Mouse (Mus musculus) forebrain, embryonic 12.5 days (tissue): ENCODE data around the gene Naxd. TPM values are rescaled to one million over a fixed set of nuclear protein-coding genes. Genes with fewer than 3 reads are reported as not detected.
"Not testable (repeated sequence)": the region's sequence is repeated elsewhere in the genome, so short reads cannot be mapped to it uniquely, and the experiment has no call there.

Experiments
- ATAC-seq: fragments of 200-750 bp; cut with Nextera tagmentation; 2 replicates; pipeline ENCODE4 v1.8.0; 2017; ENCODE audit warnings: moderate TSS enrichment; ENCODE audit not compliant: low FRiP score
- H3K27ac ChIP-seq: fragments of 300-500 bp; sonication (generic); 2 replicates; pipeline ENCODE4 v1.5.1; 2016; ENCODE audit warnings: mild to moderate bottlenecking
- H3K27me3 ChIP-seq: fragments of 300-500 bp; sonication (generic); 2 replicates; pipeline ENCODE4 v1.6.1; 2016; ENCODE audit warnings: mild to moderate bottlenecking
- H3K36me3 ChIP-seq: fragments of 300-500 bp; sonication (generic); replicated peaks from 2 replicates; pipeline ENCODE4 v1.6.1; 2016; ENCODE audit warnings: mild to moderate bottlenecking
- H3K4me1 ChIP-seq: fragments of 300-500 bp; sonication (generic); 2 replicates; pipeline ENCODE4 v1.6.1; 2016
- H3K4me2 ChIP-seq: fragments of 300-500 bp; sonication (generic); 2 replicates; pipeline ENCODE4 v1.6.1; 2016; ENCODE audit warnings: mild to moderate bottlenecking, moderate library complexity
- H3K4me3 ChIP-seq: fragments of 300-500 bp; sonication (generic); replicated peaks from 2 replicates; pipeline ENCODE4 v1.5.1; 2016; ENCODE audit warnings: mild to moderate bottlenecking
- H3K9ac ChIP-seq: fragments of 300-500 bp; sonication (generic); 2 replicates; pipeline ENCODE4 v1.6.1; 2016; ENCODE audit warnings: mild to moderate bottlenecking
- H3K9me3 ChIP-seq: fragments of 300-500 bp; sonication (generic); 2 replicates; pipeline ENCODE4 v1.6.1; 2016
- WGBS: fragments of 180-500 bp; shearing (Covaris S2); methylation state at CpG from one replicate; pipeline ENCODE4 v1.1.7; 2016; 5-methylcytosine and 5-hydroxymethylcytosine counted together
- polyA plus RNA-seq: library from polyadenylated mRNA; unstranded; fragments of >200 nt; fragmentation: Nextera tagmentation; extraction: Ambion mirVana; gene quantifications from 2 replicates; pipeline ENCODE4 v1.2.1, GENCODE M21; 2016

Gene Naxd
- polyA plus RNA-seq, 1 experiment from 2014 or later: 127 TPM

DNA sequence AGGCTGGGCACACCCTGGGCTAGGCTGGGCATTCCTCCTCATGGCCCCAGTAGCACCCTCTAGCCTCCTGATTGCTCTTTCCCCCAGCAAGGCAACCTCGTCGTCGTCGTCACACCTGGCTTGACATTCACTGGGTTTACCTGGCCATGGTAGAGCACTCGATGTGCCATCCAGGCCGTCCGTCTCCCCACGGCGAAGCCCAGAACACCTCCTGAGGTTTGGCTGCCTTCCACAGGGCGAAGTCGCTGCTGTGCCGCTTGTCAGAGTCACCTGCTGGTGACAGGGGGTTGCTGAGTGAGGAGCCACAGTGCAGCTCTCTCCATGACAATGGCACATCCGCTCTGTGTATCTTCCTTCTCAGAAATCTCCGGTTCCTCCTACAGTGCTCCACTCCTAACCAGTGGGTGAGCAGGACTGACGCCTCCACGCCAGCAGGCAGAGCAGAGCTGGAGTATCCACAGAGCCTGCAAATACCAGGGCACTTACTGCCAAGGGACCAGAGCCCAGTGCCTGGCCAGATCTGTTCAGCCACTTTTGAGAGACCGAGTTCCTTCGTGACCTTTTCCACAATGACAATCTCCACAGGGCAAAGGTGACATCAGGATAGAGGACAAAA, 33.0 kb downstream of the Naxd start:
- no peak overlapping the region for H3K4me3 ChIP-seq
- no peaks in the 10 kb centered on the region for H3K27me3 ChIP-seq
- no peak overlapping the region for H3K27ac ChIP-seq
- H3K4me2 ChIP-seq: no peak overlapping the region
- 84% methylated on average over 18 of the region's 18 CpGs for WGBS
- peaks cover 11% of the 10 kb centered on the region for H3K4me1 ChIP-seq
- no peak overlapping the region for H3K9ac ChIP-seq
- no peaks in the 10 kb centered on the region for H3K9me3 ChIP-seq
- peaks cover 29% of the 10 kb centered on the region for H3K36me3 ChIP-seq
- ATAC-seq: no peak

DNA sequence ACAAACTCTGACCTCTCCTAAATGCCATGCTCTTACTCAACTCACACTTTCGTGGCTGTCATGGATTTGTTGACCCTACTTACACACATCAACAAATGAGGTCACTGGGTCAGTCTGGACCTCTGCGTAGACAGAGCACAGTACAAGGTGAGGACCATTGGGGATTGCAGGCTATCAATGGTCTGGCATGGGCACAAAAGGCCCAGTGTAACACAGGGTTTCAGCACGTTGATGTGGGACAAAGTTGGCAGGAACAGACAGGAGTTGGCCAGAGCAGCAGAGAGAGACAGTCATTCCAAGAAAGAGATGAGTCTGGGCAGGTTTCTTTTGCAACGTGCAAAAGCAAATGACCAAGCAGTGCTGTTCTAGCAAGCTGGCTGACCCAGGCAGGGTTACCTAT, 33.5 kb downstream of the Naxd start:
- peaks cover 11% of the 10 kb centered on the region for H3K4me1 ChIP-seq
- WGBS: 75% methylated on average over 4 of the region's 4 CpGs

DNA sequence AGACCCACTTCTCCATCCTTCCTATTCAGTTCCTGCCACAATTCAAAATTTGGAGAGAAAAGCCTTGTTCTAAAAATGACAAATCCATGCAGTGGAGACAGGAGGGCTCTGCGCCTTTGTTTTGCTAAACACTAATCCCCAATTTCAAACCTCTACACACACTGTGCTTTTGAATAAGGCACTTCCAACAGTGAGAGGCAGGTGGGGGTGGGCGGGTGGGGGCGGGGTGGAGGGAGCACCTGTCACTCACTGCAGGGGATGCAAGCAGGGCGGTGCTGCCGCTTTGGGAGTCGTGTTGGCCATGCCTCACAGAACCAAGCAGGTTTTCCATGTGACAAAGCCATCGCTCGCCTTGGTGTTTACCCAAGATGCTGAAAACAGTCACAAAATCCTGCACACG, 37.2 kb downstream of the Naxd start:
- peak overlapping the region; percentile 38 for H3K27ac ChIP-seq
- H3K4me2 ChIP-seq: 0 out of 2 replicates have a peak overlapping the region, but pooled peaks have one; percentile 1
- H3K4me3 ChIP-seq: no peak overlapping the region
- 0 out of 2 replicates have a peak, but pooled peaks have one; percentile 30 for ATAC-seq
- no peaks in the 10 kb centered on the region for H3K9me3 ChIP-seq
- WGBS: 14% methylated on average over 9 of the region's 9 CpGs
- peaks cover 35% of the 10 kb centered on the region for H3K36me3 ChIP-seq
- H3K9ac ChIP-seq: no peak overlapping the region
- peaks cover 11% of the 10 kb centered on the region for H3K4me1 ChIP-seq
- H3K27me3 ChIP-seq: no peaks in the 10 kb centered on the region

More for the DNA sequence above, 33.5 kb downstream of the Naxd start:
- no peak overlapping the region for H3K9ac ChIP-seq
- H3K36me3 ChIP-seq: peaks cover 29% of the 10 kb centered on the region
- H3K4me2 ChIP-seq: no peak overlapping the region
- H3K27ac ChIP-seq: no peak overlapping the region
- no peaks in the 10 kb centered on the region for H3K9me3 ChIP-seq
- ATAC-seq: no peak
- no peaks in the 10 kb centered on the region for H3K27me3 ChIP-seq
- H3K4me3 ChIP-seq: no peak overlapping the region

DNA sequence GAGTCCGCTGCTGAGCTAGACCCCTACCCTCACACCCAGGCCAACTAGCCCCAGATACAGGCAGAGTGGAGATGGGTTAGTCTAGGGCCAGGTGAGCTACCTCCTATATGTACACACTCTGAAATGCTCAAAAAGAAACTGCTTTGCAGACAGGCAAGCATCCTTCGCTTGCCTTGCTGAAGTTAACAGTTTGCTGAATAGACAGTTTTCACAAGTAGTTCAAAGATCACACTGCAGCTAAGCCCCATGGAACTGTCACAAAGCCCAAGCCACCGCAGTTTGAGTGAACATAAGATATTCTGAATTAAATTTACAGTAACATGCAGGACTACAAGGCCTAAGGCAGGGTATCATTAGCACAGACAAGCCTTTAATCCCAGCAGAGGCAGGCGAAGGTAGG, 41.7 kb downstream of the Naxd start:
- H3K36me3 ChIP-seq: peaks cover 43% of the 10 kb centered on the region

DNA sequence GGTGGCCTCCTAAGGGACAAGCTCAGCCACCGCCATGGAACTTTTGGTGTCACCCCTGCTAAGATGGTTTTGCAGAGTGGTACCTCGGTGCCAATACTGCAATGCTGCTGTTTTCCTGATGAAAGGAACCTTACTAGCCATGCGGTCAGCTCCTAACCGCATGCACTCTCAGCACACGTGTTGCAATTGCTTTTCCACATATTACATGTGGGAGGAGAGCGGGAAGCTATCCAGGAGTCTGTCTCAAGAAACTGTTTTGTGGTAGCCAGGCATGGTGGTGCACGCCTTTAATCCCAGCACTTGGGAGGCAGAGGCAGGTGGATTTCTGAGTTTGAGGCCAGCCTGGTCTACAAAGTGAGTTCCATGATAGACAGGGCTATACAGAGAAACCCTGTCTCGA, 42.9 kb downstream of the Naxd start:
- Histone ChIP-seq H3K4me3 (no peak overlapping the region), H3K27ac (no peak overlapping the region), H3K4me1 (no peaks in the 10 kb centered on the region), H3K27me3 (no peaks in the 10 kb centered on the region), H3K4me2 (no peak overlapping the region), H3K9ac (no peak overlapping the region), H3K36me3 (peaks cover 43% of the 10 kb centered on the region), H3K9me3 (no peaks in the 10 kb centered on the region)
- no peak for ATAC-seq
- 94% methylated on average over 8 of the region's 8 CpGs for WGBS

More for the DNA sequence above, 41.7 kb downstream of the Naxd start:
- Histone ChIP-seq H3K27me3 (no peaks in the 10 kb centered on the region), H3K9ac (no peak overlapping the region), H3K27ac (no peak overlapping the region), H3K4me3 (no peak overlapping the region), H3K4me1 (peaks cover 10% of the 10 kb centered on the region), H3K9me3 (no peaks in the 10 kb centered on the region), H3K4me2 (no peak overlapping the region)
- no peak for ATAC-seq
- 96% methylated on average over 4 of the region's 4 CpGs for WGBS

DNA sequence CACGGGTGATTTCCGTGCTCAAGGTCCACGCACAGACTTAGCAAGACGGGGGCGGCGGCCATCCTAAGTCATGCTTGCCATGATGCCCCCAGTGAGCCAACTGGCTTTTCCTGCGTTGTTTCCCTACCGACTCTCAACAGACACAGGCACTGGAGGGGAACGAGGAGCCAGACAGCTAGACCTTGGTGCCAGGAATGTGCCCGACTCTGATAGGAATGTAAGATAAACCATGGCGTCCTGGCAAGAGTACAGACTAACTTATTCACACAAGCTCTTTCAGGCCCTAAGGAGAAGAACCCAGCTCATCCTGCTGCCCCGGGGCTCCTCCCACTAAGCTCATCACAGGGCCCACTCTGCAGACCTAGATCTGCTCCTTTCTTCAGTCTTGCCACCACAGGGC, 44.7 kb downstream of the Naxd start:
- no peak overlapping the region for H3K4me2 ChIP-seq
- 95% methylated on average over 12 of the region's 12 CpGs for WGBS
- H3K9ac ChIP-seq: no peak overlapping the region
- H3K9me3 ChIP-seq: no peaks in the 10 kb centered on the region
- no peaks in the 10 kb centered on the region for H3K4me1 ChIP-seq
- no peak overlapping the region for H3K4me3 ChIP-seq
- H3K27me3 ChIP-seq: no peaks in the 10 kb centered on the region
- peaks cover 41% of the 10 kb centered on the region for H3K36me3 ChIP-seq
- H3K27ac ChIP-seq: no peak overlapping the region
- no peak for ATAC-seq

DNA sequence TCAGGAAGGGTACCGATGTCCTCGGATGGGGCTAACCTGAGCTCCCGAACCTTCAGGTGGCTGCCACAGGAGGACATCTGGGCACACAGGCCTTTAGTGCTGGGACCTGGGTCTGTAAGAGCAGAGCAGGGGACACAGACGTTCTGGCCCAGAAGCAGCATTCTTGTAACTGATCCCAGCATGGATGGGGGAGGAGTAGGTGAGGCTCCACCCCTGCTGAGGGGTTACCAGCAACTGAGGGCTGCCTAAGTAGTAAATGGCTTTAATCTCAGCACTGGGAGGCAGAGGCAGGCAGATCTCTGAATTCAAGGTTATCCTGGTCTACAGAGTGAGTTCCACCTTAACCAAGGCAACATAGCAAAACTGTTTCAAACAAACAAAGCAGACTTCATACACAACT, 45.6 kb downstream of the Naxd start:
- no peaks in the 10 kb centered on the region for H3K4me1 ChIP-seq
- H3K27me3 ChIP-seq: no peaks in the 10 kb centered on the region
- no peak for ATAC-seq
- 93% methylated on average over 4 of the region's 4 CpGs for WGBS
- peaks cover 41% of the 10 kb centered on the region for H3K36me3 ChIP-seq
- H3K4me2 ChIP-seq: no peak overlapping the region
- no peak overlapping the region for H3K9ac ChIP-seq
- no peaks in the 10 kb centered on the region for H3K9me3 ChIP-seq
- no peak overlapping the region for H3K27ac ChIP-seq
- H3K4me3 ChIP-seq: no peak overlapping the region

DNA sequence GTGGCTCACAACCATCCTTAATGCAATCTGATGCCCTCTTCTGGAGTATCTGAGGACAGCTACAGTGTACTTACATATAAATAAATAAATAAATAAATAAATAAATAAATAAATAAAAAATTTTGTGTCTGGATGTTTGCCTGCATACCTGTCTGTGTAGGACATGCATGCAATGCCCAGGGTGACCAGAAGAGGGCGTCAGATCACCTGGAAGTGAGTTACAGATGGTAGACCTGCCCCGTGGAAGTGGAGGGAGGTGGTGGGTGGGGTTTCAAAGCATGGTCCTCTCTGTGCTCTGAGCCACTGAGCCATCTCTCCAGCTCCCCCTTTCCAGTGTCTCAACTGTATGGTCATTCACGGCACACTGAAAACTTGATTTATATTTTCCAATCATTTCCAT, 47.1 kb downstream of the Naxd start:
- ATAC-seq: no peak
- no peak overlapping the region for H3K4me2 ChIP-seq
- H3K27ac ChIP-seq: no peak overlapping the region
- peaks cover 36% of the 10 kb centered on the region for H3K36me3 ChIP-seq
- H3K4me1 ChIP-seq: no peaks in the 10 kb centered on the region
- no peaks in the 10 kb centered on the region for H3K9me3 ChIP-seq
- H3K9ac ChIP-seq: no peak overlapping the region
- WGBS: 47% methylated on average over 3 of the region's 3 CpGs
- no peak overlapping the region for H3K4me3 ChIP-seq
- no peaks in the 10 kb centered on the region for H3K27me3 ChIP-seq

DNA sequence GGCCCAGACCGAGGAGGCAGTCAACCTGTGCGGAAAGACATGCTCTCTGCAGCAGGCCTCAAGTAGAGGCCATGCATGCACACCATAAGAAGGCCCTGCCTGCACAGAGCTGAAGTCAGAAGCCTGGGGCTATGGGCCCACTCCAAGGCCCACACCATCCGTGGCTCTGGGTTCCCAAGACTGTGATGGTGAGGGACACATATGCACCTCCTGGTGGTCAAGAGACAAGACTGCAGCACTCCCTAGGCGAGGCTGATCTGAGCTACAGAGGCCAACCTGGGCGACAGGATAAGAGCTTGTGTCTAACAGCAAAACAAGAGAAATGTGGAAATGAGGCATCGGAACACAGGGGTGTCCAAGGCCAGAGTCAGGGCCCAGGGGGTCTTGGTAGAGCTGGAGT, 49.8 kb downstream of the Naxd start:
- peaks cover 11% of the 10 kb centered on the region; the same call in 1 of the 2 replicates for H3K36me3 ChIP-seq
- no peak for ATAC-seq
- no peak overlapping the region for H3K27ac ChIP-seq
- H3K4me1 ChIP-seq: peaks cover 13% of the 10 kb centered on the region
- no peak overlapping the region for H3K4me3 ChIP-seq
- no peak overlapping the region for H3K4me2 ChIP-seq
- H3K9ac ChIP-seq: no peak overlapping the region
- 67% methylated on average over 6 of the region's 6 CpGs for WGBS
- no peaks in the 10 kb centered on the region for H3K27me3 ChIP-seq
- H3K9me3 ChIP-seq: no peaks in the 10 kb centered on the region

DNA sequence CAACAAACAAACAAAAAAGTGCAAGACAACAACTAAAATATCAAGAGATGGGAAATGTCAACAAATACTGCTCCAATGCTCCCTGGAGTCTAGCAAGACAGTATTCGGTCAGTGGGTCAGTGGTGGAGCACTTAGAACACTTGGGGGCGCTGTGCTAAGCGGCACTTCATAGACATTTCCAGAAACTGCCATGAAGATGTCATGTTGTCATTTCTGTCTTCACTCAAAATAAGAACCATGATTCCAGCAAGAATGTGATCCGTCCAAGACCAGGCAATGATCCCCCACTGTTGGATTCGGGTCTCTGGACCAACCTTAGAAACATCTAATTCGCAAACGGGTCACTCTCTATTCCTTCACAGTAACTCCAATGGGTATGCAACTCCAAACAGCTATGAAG, 52.4 kb downstream of the Naxd start:
- H3K4me1 ChIP-seq: peaks cover 26% of the 10 kb centered on the region
- H3K4me2 ChIP-seq: peak overlapping the region; percentile 77
- 0 out of 2 replicates have a peak overlapping the region, but pooled peaks have one; percentile 92 for H3K27ac ChIP-seq
- no peak for ATAC-seq
- H3K27me3 ChIP-seq: no peaks in the 10 kb centered on the region
- WGBS: 18% methylated on average over 7 of the region's 7 CpGs
- peak overlapping the region; percentile 77 for H3K4me3 ChIP-seq
- H3K9ac ChIP-seq: peak overlapping the region; percentile 88
- no peaks in the 10 kb centered on the region for H3K9me3 ChIP-seq
- H3K36me3 ChIP-seq: peaks cover 5% of the 10 kb centered on the region; the same call in 1 of the 2 replicates

DNA sequence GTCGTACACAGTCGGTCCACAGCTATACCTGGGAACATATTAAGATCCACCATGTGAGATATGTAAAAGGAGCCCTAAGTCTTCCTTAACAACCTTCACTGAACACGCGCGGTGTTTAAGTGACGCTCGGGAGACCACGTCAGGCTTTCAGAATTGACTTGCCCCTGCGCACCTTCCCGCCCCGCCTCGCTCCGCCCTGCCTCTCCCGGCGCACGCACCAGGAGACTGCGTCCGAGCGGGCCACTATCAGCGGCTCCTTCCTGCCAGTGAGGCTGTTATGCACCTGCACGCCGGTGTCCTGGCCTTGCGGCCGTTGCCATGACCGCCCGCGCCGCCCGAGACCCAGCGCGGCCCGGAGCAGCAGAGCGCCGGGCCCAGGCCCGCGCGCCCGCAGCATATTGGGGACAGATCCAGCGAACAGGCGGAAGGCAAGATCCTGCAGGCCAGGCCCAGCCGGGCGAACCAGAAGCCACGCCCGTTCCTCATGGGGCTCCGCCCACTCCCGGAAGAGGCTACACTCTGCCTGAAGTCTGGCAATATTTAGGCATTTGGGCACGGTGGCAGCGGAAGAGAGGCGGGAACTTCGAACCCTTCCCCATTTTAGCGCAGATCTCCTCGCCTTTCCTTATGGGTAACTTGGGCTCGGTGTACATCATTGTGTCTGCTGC, 53.1 kb downstream of the Naxd start, which contains the start of gene Cars2:
Gene Cars2, minus strand, starts transcription at position 503 of the 668 bp plus-strand sequence.
- Histone ChIP-seq H3K27me3 (no peaks in the 10 kb centered on the region), H3K27ac (peak within 1 kb of the TSS; percentile 92), H3K4me1 (peaks cover 27% of the 10 kb centered on the region), H3K9me3 (no peaks in the 10 kb centered on the region), H3K4me3 (peak within 1 kb of the TSS; percentile 77), H3K4me2 (peak within 1 kb of the TSS; percentile 77), H3K9ac (peak within 1 kb of the TSS; percentile 88), H3K36me3 (peaks cover 5% of the 10 kb centered on the region; the same call in 1 of the 2 replicates)
- ATAC-seq: peak; percentile 63
- WGBS: under 1% methylated on average over 53 of the region's 53 CpGs

DNA sequence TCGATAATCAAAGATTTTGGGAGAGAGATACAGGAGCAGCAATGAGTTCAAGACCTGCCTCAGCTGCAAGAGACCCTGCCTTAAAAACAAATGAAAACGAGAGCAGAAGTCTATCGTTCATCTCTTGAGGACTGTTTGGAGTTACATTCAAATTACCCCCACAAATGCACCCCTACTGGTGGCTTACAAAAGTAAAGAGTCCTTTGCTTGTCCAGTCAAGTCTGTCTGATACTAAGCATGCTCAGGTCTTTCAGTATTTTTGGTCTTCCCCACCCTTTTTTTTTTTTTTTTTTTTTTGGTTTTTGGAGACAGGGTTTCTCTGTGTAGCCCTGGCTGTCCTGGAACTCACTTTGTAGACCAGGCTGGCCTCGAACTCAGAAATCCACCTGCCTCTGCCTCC, 54.2 kb downstream of the Naxd start:
- not testable (repeated sequence) for H3K9me3 ChIP-seq, H3K27me3 ChIP-seq, H3K36me3 ChIP-seq, H3K4me3 ChIP-seq, ATAC-seq, H3K27ac ChIP-seq, H3K9ac ChIP-seq, H3K4me2 ChIP-seq
- peaks cover 27% of the 10 kb centered on the region for H3K4me1 ChIP-seq
- WGBS: 89% methylated on average over 4 of the region's 4 CpGs

DNA sequence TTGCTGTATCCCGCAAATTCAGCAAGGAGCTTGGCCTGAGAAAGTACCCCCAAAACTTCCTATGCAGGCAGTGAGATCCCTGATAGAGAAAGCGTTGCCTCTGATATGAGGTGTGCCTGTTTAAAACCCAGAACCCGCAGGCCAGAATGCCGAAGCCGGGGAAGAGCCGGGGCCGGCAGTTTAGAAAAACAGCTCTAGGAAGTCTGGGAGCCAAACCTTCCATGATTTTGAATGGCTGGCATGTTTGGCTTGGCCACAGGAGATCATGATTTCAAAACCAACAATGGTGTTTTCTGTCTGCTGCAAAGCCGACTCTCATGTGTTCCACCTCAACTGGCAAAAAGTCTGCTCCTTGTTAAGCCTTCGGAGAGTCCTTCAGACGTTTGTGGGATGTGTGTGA, 55.1 kb downstream of the Naxd start:
- H3K27ac ChIP-seq: no peak overlapping the region

More for the DNA sequence above, 55.1 kb downstream of the Naxd start:
- Histone ChIP-seq H3K9me3 (no peaks in the 10 kb centered on the region), H3K27me3 (no peaks in the 10 kb centered on the region), H3K9ac (no peak overlapping the region), H3K4me1 (peaks cover 27% of the 10 kb centered on the region), H3K36me3 (no peaks in the 10 kb centered on the region), H3K4me3 (no peak overlapping the region), H3K4me2 (no peak overlapping the region)
- 86% methylated on average over 10 of the region's 10 CpGs for WGBS
- ATAC-seq: no peak
